Mouse (Mus musculus) stomach, postnatal 0 days (tissue): ENCODE measurements around the gene A630076J17Rik. TPM values are rescaled to one million over a fixed set of nuclear protein-coding genes. Genes with fewer than 3 reads are reported as not detected.

Source experiments
- ATAC-seq: fragments of 200-750 bp; cut with Nextera tagmentation; 2 replicates; pipeline ENCODE4 v1.8.0; 2017; ENCODE audit not compliant: low FRiP score, low TSS enrichment
- DNase-seq: peaks from one replicate; pipeline ENCODE4 v3.0.0-alpha.2; 2016; ENCODE audit warnings: low spot score
- H3K27ac ChIP-seq: fragments of 300-500 bp; sonication (generic); replicated peaks from 2 replicates; pipeline ENCODE4 v1.5.1; 2014; ENCODE audit warnings: mild to moderate bottlenecking, control low read depth
- H3K27me3 ChIP-seq: fragments of 300-500 bp; sonication (generic); 2 replicates; pipeline ENCODE4 v1.6.1; 2014; ENCODE audit warnings: low read length; ENCODE audit not compliant: control insufficient read depth, insufficient read depth
- H3K36me3 ChIP-seq: fragments of 300-500 bp; sonication (generic); 2 replicates; pipeline ENCODE4 v1.6.1; 2014; ENCODE audit warnings: low read length, mixed read lengths; ENCODE audit not compliant: control insufficient read depth, insufficient read depth
- H3K4me1 ChIP-seq: fragments of 300-500 bp; sonication (generic); replicated peaks from 2 replicates; pipeline ENCODE4 v1.6.1; 2014; ENCODE audit warnings: antibody characterized with exemption; ENCODE audit not compliant: control insufficient read depth, insufficient read depth
- H3K4me2 ChIP-seq: fragments of 300-500 bp; sonication (generic); replicated peaks from 2 replicates; pipeline ENCODE4 v1.6.1; 2014; ENCODE audit warnings: low read depth, mild to moderate bottlenecking, control low read depth, moderate library complexity
- H3K4me3 ChIP-seq: fragments of 300-500 bp; sonication (generic); 2 replicates; pipeline ENCODE4 v1.5.1; 2014; ENCODE audit warnings: low read depth, low read length, control low read depth
- H3K9ac ChIP-seq: fragments of 300-500 bp; sonication (generic); 2 replicates; pipeline ENCODE4 v1.6.1; 2014; ENCODE audit warnings: mild to moderate bottlenecking, low read length, control low read depth, mixed read lengths
- H3K9me3 ChIP-seq: fragments of 300-500 bp; sonication (generic); 2 replicates; pipeline ENCODE4 v1.6.1; 2016; ENCODE audit warnings: low read length; ENCODE audit not compliant: control insufficient read depth
- CTCF ChIP-seq: IDR thresholded peaks from 2 replicates; pipeline ENCODE4 v1.5.1; 2016; ENCODE audit warnings: antibody characterized with exemption, low read depth, mild to moderate bottlenecking, moderate library complexity
- EP300 ChIP-seq: optimal IDR thresholded peaks from 2 replicates; pipeline ENCODE3; 2016; ENCODE audit warnings: antibody characterized with exemption
- WGBS: fragments of 180-500 bp; shearing (Covaris S2); extraction: QIAGEN DNeasy Blood & Tissue Kit; methylation state at CpG from one replicate; pipeline ENCODE4 v1.1.7; 2014; 5-methylcytosine and 5-hydroxymethylcytosine counted together
- polyA plus RNA-seq: library from polyadenylated mRNA; unstranded; fragments of >200 nt; fragmentation: Nextera tagmentation; extraction: Ambion mirVana; gene quantifications from 2 replicates; pipeline ENCODE4 v1.2.1, GENCODE M21; 2015

The A630076J17Rik gene
- polyA plus RNA-seq, 1 experiment from 2014 or later: 32.7 TPM

DNA sequence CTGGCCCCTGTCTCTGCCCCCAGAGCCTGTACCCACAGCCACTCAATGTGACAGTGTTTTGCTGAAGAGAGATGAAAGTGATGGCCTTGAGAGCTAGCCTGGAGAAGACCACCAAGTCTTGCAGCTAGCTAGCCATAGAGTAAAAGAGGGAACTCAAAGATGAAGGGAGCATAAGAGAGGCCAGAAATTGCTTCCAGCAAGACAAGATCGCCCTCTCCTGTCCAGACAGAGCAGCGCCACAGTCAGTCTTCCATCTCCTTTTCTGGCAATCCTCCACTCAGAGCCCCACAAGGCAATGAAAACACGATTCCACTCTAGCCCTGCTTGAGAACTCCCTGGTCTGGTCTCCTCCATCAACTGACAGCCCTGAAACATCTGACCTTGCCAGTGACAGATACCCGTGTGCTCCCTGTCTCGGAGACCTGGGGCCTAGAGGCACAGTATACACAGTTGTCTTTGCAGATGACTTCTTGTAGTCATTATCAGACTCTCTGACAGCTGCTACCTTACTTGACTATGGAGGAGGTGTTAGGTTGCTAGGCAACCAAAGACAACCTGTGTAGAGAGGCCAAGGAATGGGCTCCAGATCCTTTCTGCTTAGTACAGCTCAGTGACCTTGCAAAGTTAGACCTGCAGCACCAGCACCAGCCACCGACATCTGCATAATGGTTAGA lies 42.1 kb upstream of the A630076J17Rik start:
- Histone ChIP-seq H3K4me2 (no peak overlapping the region), H3K4me1 (0 out of 2 replicates have a peak, but pooled peaks cover 2% of the 10 kb centered on the region), H3K9ac (no peak overlapping the region), H3K27me3 (no peaks in the 10 kb centered on the region), H3K36me3 (no peaks in the 10 kb centered on the region), H3K27ac (no peak overlapping the region), H3K9me3 (no peaks in the 10 kb centered on the region), H3K4me3 (no peak overlapping the region)
- 26% methylated on average over 6 of the region's 6 CpGs for WGBS
- TF ChIP-seq CTCF (peak; percentile 87), EP300 (no peak)
- ATAC-seq (peak; percentile 38; the same call in 1 of the 2 replicates), DNase-seq (peak; percentile 59)

DNA sequence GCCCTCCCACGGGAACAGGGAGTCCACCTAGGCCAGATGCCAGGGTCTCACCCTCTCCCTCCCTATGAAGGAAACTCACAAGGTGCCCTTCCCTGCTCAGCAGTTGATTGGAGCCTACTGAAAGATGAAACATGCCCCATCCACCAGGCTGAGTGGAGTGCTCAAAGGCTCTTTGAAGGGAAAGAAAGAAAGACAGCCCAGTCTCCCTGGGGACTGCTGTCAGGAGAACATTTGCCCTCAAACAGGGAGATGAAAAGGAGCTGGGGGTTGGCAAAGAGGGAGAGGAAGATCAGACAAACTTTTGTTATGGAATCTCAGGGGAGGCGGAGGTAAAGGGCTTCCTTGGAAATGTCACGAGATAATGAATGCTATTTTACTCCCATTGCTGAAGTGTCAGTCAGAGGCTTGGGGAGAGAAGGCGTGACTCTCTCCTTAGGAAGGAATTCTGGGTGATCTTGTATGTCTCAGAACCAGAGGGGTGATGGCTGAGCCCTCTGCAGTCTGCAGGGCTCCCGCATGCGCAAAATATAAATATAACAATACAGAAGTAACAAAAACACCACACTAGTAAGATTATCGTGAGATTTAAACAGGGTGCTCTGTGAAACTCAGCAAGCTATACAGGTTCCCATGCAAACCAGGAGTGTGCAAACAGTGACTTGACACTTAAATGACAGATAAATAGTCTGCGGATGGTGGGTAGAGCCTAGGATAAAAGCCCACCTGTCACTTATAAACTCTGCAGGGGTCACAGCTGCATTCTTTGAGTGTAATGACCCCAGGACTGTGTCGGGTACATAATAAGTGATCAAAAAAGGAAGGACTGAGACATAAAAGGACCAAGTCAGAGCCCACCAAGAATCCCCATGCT lies 28.9 kb upstream of the A630076J17Rik start:
- TF ChIP-seq EP300 (no peak), CTCF (no peak)
- DNase-seq (no peak), ATAC-seq (no peak)
- no peaks in the 10 kb centered on the region for H3K9me3 ChIP-seq
- no peak overlapping the region for H3K9ac ChIP-seq
- no peak overlapping the region for H3K4me3 ChIP-seq
- no peaks in the 10 kb centered on the region for H3K4me1 ChIP-seq
- H3K27ac ChIP-seq: no peak overlapping the region
- H3K27me3 ChIP-seq: no peaks in the 10 kb centered on the region
- 32% methylated on average over 9 of the region's 9 CpGs for WGBS
- no peaks in the 10 kb centered on the region for H3K36me3 ChIP-seq
- H3K4me2 ChIP-seq: no peak overlapping the region

DNA sequence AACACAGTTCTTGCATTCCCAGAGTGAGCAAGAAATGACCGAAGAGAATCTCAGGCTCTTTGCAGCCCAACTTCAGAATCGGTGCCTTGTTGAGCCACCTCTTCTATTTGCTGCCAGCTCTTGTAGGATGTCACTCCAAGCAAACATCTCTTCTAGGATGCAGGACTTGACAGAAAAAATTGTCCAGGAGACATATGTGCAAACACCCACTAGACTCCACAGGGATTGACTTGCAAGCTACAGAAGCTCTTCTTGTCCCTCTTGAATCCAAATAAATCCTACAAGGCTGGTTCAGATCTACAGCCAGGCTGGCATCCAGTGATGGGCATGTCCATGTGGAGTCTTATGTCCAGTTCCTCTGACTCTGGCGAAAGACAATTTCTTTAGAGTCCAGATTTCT lies 26.0 kb upstream of the A630076J17Rik start:
- WGBS: 84% methylated on average over 3 of the region's 3 CpGs

DNA sequence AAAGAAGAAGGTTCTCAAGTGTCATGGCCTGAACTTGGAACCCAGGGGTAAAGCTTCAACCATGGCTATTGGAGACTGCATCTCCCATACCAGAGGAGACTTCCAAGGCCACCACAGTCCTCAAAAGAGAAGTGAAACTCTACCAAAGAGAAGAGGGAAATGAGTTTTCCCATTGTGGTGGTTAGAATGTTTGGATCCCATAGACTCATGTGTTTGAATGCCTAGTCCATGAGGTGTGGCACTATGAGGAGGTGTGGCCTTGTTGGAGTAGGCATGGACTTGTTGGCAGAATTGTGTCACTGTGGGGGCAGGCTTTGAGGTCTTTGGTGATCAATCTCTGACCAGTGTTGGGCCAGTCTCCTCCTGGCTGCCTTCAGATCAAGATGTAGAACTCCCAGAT lies 25.2 kb upstream of the A630076J17Rik start:
- Histone ChIP-seq H3K36me3 (no peaks in the 10 kb centered on the region), H3K27me3 (no peaks in the 10 kb centered on the region), H3K4me1 (no peaks in the 10 kb centered on the region), H3K9me3 (no peaks in the 10 kb centered on the region), H3K27ac (no peak overlapping the region), H3K4me2 (no peak overlapping the region), H3K9ac (no peak overlapping the region), H3K4me3 (no peak overlapping the region)
- TF ChIP-seq CTCF: no peak
- no peak for TF ChIP-seq EP300
- no peak for DNase-seq
- ATAC-seq: no peak

More for the DNA sequence above, 26.0 kb upstream of the A630076J17Rik start:
- no peak for TF ChIP-seq CTCF
- TF ChIP-seq EP300: no peak
- Histone ChIP-seq H3K4me1 (no peaks in the 10 kb centered on the region), H3K4me3 (no peak overlapping the region), H3K4me2 (no peak overlapping the region), H3K9ac (no peak overlapping the region), H3K9me3 (no peaks in the 10 kb centered on the region), H3K36me3 (no peaks in the 10 kb centered on the region), H3K27ac (no peak overlapping the region), H3K27me3 (no peaks in the 10 kb centered on the region)
- DNase-seq (no peak), ATAC-seq (no peak)

DNA sequence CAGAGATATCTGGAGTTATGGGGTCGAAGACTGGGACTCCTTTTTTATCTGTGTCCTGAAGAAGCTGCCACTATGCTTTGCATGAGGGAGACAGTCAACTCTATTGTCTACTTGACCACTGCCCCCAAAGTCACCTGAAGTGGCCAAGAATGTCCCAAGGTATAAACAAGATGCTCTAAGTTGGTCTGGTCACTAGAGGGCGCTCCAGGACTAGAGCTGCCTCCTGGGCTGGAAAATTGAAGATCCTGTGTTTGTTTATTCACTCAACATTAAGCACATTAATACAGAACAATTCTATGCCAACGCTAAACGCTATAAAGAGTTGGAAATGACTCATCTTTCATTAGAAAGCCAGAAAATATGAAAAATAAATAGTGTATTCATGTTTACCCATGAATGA lies 24.4 kb upstream of the A630076J17Rik start:
- TF ChIP-seq EP300: no peak
- peak; percentile 90 for TF ChIP-seq CTCF
- Histone ChIP-seq H3K4me3 (no peak overlapping the region), H3K36me3 (no peaks in the 10 kb centered on the region), H3K4me1 (no peaks in the 10 kb centered on the region), H3K27me3 (no peaks in the 10 kb centered on the region), H3K27ac (no peak overlapping the region), H3K9me3 (no peaks in the 10 kb centered on the region), H3K9ac (no peak overlapping the region), H3K4me2 (no peak overlapping the region)
- WGBS: 8% methylated on average over 4 of the region's 4 CpGs
- ATAC-seq: no peak
- DNase-seq: peak; percentile 83
